Mouse (Mus musculus): ENCODE data around the gene Dnajc13. TPM values are rescaled to one million over a fixed set of nuclear protein-coding genes. Genes with fewer than 3 reads are reported as not detected.
A peak's percentile ranks its signal among the peaks of the same experiment; 100 is the strongest.

The Dnajc13 gene
- polyA plus RNA-seq, 1 experiment from 2014 or later, result 10.7 TPM

DNA sequence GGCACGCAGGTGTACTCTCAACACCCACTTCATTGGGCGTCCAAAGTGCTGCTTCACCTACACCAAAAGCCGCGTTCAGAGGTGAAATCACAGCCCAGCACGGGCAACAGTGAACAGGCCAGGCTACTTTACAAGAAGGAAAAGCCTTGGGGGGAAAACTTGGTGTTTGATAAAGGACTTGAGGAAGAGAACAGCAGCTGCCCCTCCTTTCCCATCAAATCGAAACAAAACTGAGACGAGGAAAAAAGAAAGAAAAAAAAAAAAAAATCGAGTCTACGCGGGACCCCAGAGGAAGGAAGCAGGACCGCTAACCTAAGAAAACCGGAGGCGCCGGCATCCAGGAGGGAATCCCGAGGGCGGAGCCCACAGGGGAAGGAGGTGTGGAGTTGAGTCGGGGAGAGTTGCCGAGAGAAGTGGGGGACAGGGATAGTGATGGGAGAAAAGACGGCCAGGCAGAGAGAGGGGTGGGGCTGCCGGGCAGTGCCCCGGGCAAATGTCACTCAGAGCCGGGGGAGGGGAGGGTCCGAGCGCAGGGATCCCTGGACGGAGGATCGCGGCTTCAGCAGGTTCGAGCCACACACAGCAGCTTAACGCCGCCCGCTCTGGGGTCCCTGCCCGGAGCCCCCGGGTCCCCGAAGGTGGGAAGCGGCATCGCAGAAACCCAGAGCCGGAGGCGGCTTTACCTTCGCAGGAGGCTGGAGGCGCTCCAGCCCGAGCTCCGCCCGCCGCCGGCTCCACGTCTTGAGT is 541 bp downstream of the Dnajc13 start:
- WGBS, result under 1% methylated on average over 37 of the region's 46 CpGs
- H3K4me3 ChIP-seq (ENCODE audit: low read depth, low read length), result peak overlapping the region; percentile 97
- H3K9me3 ChIP-seq (ENCODE audit: control insufficient read depth, low read length), result no peaks in the 10 kb centered on the region
- ATAC-seq (ENCODE audit: low FRiP score, low TSS enrichment) (peak; percentile 35), DNase-seq (ENCODE audit: low spot score) (peak; percentile 61)
- TF ChIP-seq CTCF (IDR thresholded peaks at IDR 0.05; ENCODE audit: low read depth), result no peak
- no peak for TF ChIP-seq EP300 (optimal IDR thresholded peaks at IDR 0.05)
- H3K4me1 ChIP-seq (replicated peaks; ENCODE audit: control insufficient read depth, insufficient read depth), result no peaks in the 10 kb centered on the region
- no peaks in the 10 kb centered on the region for H3K27me3 ChIP-seq (ENCODE audit: control insufficient read depth, insufficient read depth, low read length)
- peak overlapping the region; percentile 92 for H3K27ac ChIP-seq (replicated peaks)
- H3K36me3 ChIP-seq (ENCODE audit: control insufficient read depth, insufficient read depth, low read length), result no peaks in the 10 kb centered on the region
- peak overlapping the region; percentile 95 for H3K9ac ChIP-seq (ENCODE audit: low read length)
- H3K4me2 ChIP-seq (replicated peaks; ENCODE audit: low read depth), result peak overlapping the region; percentile 70

DNA sequence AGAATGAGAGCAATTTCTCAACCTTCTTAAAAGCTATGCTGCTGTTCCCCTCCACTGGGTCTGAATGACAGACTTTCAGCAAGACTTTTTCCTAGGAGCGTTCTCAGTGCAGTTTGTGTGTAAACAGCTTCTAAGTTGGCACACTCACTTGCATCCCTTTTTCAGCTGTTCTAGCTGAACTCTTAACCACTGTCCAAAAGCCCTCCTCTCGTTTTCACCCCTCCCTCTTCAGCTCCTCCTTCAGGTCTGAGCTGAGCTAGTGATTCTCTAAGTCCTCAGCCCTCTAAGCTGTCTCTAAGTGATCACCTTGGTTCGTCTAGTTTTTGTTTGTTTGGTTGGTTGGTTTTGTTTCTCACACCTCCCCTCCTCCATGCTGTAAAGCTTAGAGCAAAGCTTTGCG is 2.4 kb downstream of the Dnajc13 start:
- Histone ChIP-seq H3K9me3 (ENCODE audit: control insufficient read depth, low read length) (no peaks in the 10 kb centered on the region), H3K9ac (ENCODE audit: low read length) (no peak overlapping the region), H3K36me3 (ENCODE audit: control insufficient read depth, insufficient read depth, low read length) (no peaks in the 10 kb centered on the region), H3K4me1 (replicated peaks; ENCODE audit: control insufficient read depth, insufficient read depth) (no peaks in the 10 kb centered on the region), H3K27me3 (ENCODE audit: control insufficient read depth, insufficient read depth, low read length) (no peaks in the 10 kb centered on the region), H3K4me3 (ENCODE audit: low read depth, low read length) (no peak overlapping the region), H3K4me2 (replicated peaks; ENCODE audit: low read depth) (no peak overlapping the region), H3K27ac (replicated peaks) (no peak overlapping the region)
- no peak for ATAC-seq (ENCODE audit: low FRiP score, low TSS enrichment)
- 45% methylated on average over 4 of the region's 4 CpGs for WGBS
- no peak for DNase-seq (ENCODE audit: low spot score)
- TF ChIP-seq EP300 (optimal IDR thresholded peaks at IDR 0.05) (no peak), CTCF (IDR thresholded peaks at IDR 0.05; ENCODE audit: low read depth) (no peak)

DNA sequence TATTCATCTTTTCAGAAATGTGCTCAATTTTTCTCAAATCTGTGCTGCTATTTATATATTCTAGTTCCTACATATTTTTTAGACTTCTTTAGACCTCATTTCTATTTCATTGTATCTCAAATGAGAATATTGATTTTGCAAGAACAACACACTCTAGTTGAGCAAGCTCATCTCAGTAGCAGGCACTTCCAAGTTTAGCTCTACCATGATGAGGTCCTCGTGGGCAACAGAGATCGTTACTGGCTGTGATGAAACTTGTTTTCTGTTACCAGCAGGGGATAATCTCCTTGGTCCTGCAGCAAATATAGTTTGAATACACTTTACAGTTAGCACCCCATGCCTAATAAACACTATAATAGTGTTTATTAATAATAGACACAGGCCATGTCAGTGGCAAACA is 6.6 kb downstream of the Dnajc13 start:
- DNase-seq (ENCODE audit: low spot score), result no peak
- no peaks in the 10 kb centered on the region for H3K4me1 ChIP-seq (replicated peaks; ENCODE audit: control insufficient read depth, insufficient read depth)

DNA sequence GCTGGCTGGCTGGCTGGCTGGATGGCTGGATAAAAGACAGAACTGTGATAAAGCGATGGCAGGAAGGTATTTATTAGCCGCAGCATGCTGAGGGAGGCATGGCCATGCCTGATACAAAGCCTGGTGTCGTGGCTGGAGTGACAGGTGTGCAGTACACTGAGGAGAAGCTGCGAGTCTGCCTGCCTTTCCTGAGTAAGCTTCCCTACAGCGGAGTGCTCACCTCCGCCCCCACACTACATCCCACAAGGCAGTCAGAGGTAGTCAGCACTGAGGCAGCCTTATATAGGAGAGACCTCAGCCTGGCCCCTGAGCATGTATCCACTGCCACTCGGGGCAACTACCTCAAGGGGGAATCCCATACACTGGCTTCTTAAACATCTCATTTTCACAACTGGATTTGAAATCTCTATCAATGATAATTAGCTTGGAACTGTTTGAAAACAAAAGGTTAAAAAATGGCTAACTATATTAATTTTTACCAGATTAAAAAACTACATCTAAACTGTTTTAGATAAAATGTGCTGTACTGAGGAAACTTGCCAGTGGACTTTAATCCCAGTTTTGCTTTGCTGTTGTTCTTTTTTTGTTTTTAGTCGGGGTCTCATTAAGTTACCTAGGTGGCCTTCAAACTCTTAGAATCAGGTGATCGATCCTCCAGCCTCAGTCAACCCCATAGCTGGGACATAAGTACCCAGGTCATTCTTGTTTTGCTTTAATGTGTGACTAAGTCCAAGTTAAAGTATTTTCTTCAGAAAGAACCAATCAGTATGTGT is 8.1 kb downstream of the Dnajc13 start:
- ATAC-seq (ENCODE audit: low FRiP score, low TSS enrichment) (0 out of 2 replicates have a peak, but pooled peaks have one; percentile 26), DNase-seq (ENCODE audit: low spot score) (no peak)
- H3K27ac ChIP-seq (replicated peaks), result no peak overlapping the region
- TF ChIP-seq EP300 (optimal IDR thresholded peaks at IDR 0.05), result no peak
- TF ChIP-seq CTCF (IDR thresholded peaks at IDR 0.05; ENCODE audit: low read depth), result no peak
- H3K4me3 ChIP-seq (ENCODE audit: low read depth, low read length), result no peak overlapping the region
- H3K4me2 ChIP-seq (replicated peaks; ENCODE audit: low read depth), result no peak overlapping the region
- H3K27me3 ChIP-seq (ENCODE audit: control insufficient read depth, insufficient read depth, low read length), result no peaks in the 10 kb centered on the region
- WGBS, result 57% methylated on average over 9 of the region's 9 CpGs
- no peak overlapping the region for H3K9ac ChIP-seq (ENCODE audit: low read length)
- H3K36me3 ChIP-seq (ENCODE audit: control insufficient read depth, insufficient read depth, low read length), result no peaks in the 10 kb centered on the region
- no peaks in the 10 kb centered on the region for H3K4me1 ChIP-seq (replicated peaks; ENCODE audit: control insufficient read depth, insufficient read depth)
- H3K9me3 ChIP-seq (ENCODE audit: control insufficient read depth, low read length), result no peaks in the 10 kb centered on the region

More for the DNA sequence above, 6.6 kb downstream of the Dnajc13 start:
- H3K27me3 ChIP-seq (ENCODE audit: control insufficient read depth, insufficient read depth, low read length), result no peaks in the 10 kb centered on the region
- ATAC-seq (ENCODE audit: low FRiP score, low TSS enrichment), result no peak
- H3K9ac ChIP-seq (ENCODE audit: low read length), result no peak overlapping the region
- H3K36me3 ChIP-seq (ENCODE audit: control insufficient read depth, insufficient read depth, low read length), result no peaks in the 10 kb centered on the region
- no peaks in the 10 kb centered on the region for H3K9me3 ChIP-seq (ENCODE audit: control insufficient read depth, low read length)
- H3K4me2 ChIP-seq (replicated peaks; ENCODE audit: low read depth), result no peak overlapping the region
- no peak overlapping the region for H3K27ac ChIP-seq (replicated peaks)
- WGBS, result 72% methylated on average over 2 of the region's 2 CpGs
- H3K4me3 ChIP-seq (ENCODE audit: low read depth, low read length), result no peak overlapping the region
- TF ChIP-seq EP300 (optimal IDR thresholded peaks at IDR 0.05) (no peak), CTCF (IDR thresholded peaks at IDR 0.05; ENCODE audit: low read depth) (no peak)

DNA sequence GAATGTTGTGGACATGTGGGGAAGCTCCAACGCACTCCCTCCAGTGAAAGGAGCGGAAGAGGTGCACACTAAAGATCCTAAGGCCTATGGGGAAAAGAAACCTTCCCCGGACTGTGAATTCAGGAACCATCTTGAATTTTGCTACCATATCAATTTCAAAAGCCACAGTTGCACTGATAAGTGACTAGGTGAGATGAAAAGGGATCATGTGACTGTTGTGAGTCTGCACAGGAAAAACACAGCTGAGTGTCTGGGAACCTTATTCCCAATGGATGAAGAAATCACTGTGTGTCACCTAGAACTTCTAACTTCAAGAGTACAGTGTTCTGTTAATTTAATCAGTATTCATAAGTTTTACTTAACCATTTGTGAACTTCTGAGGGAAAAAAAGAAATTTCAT is 10.1 kb downstream of the Dnajc13 start:
- ATAC-seq (ENCODE audit: low FRiP score, low TSS enrichment) (no peak), DNase-seq (ENCODE audit: low spot score) (no peak)
- no peak overlapping the region for H3K27ac ChIP-seq (replicated peaks)
- no peaks in the 10 kb centered on the region for H3K27me3 ChIP-seq (ENCODE audit: control insufficient read depth, insufficient read depth, low read length)
- 86% methylated on average over 3 of the region's 3 CpGs for WGBS
- H3K4me2 ChIP-seq (replicated peaks; ENCODE audit: low read depth), result no peak overlapping the region
- H3K9ac ChIP-seq (ENCODE audit: low read length), result no peak overlapping the region
- no peaks in the 10 kb centered on the region; the same call in 1 of the 2 replicates for H3K4me1 ChIP-seq (replicated peaks; ENCODE audit: control insufficient read depth, insufficient read depth)
- no peaks in the 10 kb centered on the region for H3K36me3 ChIP-seq (ENCODE audit: control insufficient read depth, insufficient read depth, low read length)
- H3K9me3 ChIP-seq (ENCODE audit: control insufficient read depth, low read length), result no peaks in the 10 kb centered on the region
- no peak for TF ChIP-seq CTCF (IDR thresholded peaks at IDR 0.05; ENCODE audit: low read depth)
- TF ChIP-seq EP300 (optimal IDR thresholded peaks at IDR 0.05), result no peak
- no peak overlapping the region for H3K4me3 ChIP-seq (ENCODE audit: low read depth, low read length)

DNA sequence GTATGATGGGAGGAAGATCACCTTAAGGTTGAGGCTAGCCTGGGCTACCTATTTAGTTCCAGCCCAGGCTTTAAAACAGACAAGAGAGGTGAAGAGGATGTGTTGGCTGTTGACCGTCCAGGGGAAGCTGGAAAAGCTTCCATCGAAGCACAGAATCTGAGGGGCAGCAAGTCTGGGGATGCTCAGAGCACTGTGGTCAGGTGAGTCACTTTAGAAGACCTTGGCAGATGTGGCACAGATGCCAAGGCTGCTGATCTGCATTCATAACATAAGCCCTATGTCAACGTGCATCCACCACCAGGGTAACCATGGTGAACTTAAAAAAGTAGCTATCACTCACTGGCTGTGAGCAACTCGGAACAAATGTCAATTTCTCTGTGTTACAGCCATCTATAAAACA is 11.0 kb downstream of the Dnajc13 start:
- TF ChIP-seq CTCF (IDR thresholded peaks at IDR 0.05; ENCODE audit: low read depth) (no peak), EP300 (optimal IDR thresholded peaks at IDR 0.05) (no peak)
- Histone ChIP-seq H3K9ac (ENCODE audit: low read length) (no peak overlapping the region), H3K9me3 (ENCODE audit: control insufficient read depth, low read length) (no peaks in the 10 kb centered on the region), H3K36me3 (ENCODE audit: control insufficient read depth, insufficient read depth, low read length) (no peaks in the 10 kb centered on the region), H3K4me1 (replicated peaks; ENCODE audit: control insufficient read depth, insufficient read depth) (no peaks in the 10 kb centered on the region; the same call in 1 of the 2 replicates), H3K27ac (replicated peaks) (no peak overlapping the region), H3K27me3 (ENCODE audit: control insufficient read depth, insufficient read depth, low read length) (no peaks in the 10 kb centered on the region), H3K4me2 (replicated peaks; ENCODE audit: low read depth) (no peak overlapping the region), H3K4me3 (ENCODE audit: low read depth, low read length) (no peak overlapping the region)
- ATAC-seq (ENCODE audit: low FRiP score, low TSS enrichment), result no peak
- 68% methylated on average over 4 of the region's 4 CpGs for WGBS
- DNase-seq (ENCODE audit: low spot score), result no peak
